Mouse (Mus musculus): Measurements from ENCODE around the gene Astl.

DNA sequence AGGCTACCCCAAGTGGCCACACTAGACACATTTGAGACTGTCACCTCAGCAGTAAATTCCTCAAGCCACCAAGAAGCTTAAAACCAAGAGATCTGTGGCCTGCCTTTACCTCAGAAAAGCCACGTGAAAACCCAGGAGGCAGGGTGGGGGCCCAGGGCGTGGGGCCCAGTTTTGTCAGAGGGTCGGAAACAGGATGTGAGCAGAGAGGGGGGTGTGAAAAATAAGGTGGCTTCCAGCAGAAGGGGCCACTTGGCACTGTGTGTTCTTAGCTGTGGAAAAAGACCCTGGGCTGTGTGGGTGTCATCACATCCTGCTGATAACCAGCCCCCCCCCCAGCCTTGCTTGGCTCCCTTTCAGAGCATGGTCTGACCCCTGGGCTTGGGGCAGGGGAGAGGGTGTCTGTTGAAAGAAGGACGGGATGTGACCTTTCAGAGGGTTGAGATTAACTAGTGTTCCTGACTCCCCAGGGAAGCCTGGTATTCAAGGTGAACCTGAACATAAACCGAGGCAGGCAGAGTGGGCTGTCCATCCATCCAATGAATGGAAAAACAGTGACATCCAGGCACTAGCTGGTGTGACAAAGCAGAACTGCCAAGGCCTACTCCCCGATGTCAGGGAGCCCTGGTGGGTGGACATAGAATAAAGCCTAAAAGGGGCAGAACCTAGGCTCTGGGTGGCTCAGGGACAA, 23.8 kb upstream of the Astl start:
- TF ChIP-seq POLR2A (IDR thresholded peaks at IDR 0.05; ENCODE audit: extremely low read depth, insufficient read depth, low read length), result no peak
- no peak for TF ChIP-seq CTCF (IDR thresholded peaks at IDR 0.05; ENCODE audit: low read depth, low read length)

All from liver, adult 2 months (tissue).